Mouse (Mus musculus): ENCODE measurements around the gene Cpn1. TPM values are rescaled to one million over a fixed set of nuclear protein-coding genes. Genes with fewer than 3 reads are reported as not detected.

Cpn1 gene
- total RNA-seq, 1 experiment from 2014 or later = 23.9 TPM

Other genes starting within 250 kb of the Cpn1 start
- 14.9 and 18.0 TPM in 2 replicates for gene Cutc, start 233.6 kb downstream of the Cpn1 start, total RNA-seq (2021)
- 31.8 and 32.4 TPM in 2 replicates for gene Cox15, start 233.6 kb downstream of the Cpn1 start, total RNA-seq (2021)
- 1.8 and 17.0 TPM in 2 replicates for gene Abcc2, start 204.4 kb downstream of the Cpn1 start, total RNA-seq (2021)
- 14.0 and 15.8 TPM in 2 replicates for gene Dnmbp, start 46.4 kb downstream of the Cpn1 start, total RNA-seq (2021)
- 1.1 and 21.3 TPM in 2 replicates for gene Cyp2c23, start 42.7 kb upstream of the Cpn1 start, total RNA-seq (2021)
- 18.4 and 20.0 TPM in 2 replicates for gene Erlin1, start 83.2 kb upstream of the Cpn1 start, total RNA-seq (2021)
- 60.3 and 61.7 TPM in 2 replicates for gene Chuk, start 120.9 kb upstream of the Cpn1 start, total RNA-seq (2021)
- gene Cwf19l1, start 149.3 kb upstream of the Cpn1 start, total RNA-seq (2021) = 20.4 and 27.1 TPM in 2 replicates
- gene Bloc1s2, start 159.9 kb upstream of the Cpn1 start, total RNA-seq (2021) = 27.5 and 34.5 TPM in 2 replicates
- not detected in 2 replicates for gene Pkd2l1, start 205.9 kb upstream of the Cpn1 start, total RNA-seq (2021)
- 0.15 TPM in 1 of 2 replicates, not detected in the other for gene Scd3, start 216.7 kb upstream of the Cpn1 start, total RNA-seq (2021)

Data from adrenal gland, postnatal 14 days (tissue).